In the genomic region with DNA sequence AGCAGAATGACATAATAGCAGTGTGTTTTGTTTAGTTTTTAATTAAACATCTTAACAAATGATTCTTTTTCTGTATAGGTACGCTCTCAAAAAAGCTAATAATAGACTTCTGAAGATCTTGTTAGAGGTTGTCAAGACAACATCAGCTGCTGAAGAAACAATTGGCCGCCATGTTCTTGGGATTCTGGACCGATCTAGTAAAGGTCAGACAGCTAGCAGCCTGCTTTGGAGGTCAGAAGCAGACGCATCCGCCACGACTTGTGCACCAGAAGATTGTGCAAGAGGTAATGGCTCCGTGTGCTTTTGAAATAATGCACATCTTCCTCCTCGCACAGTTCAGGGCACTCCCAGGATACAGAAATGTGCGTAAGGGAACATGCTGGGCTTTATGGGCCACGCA, we compare ENCODE assay signal across 18 mouse cellular contexts.
"Had no signal": no experiment of that assay in that cellular context is flagged by ENCODE, and none has a peak within 500 bp of the region (broad histone marks: within the 10 kb centered on the region; RNA-seq: fewer than 3 reads in every experiment).

No protein-coding gene starts in this region.

- H3K9me3 ChIP-seq: kidney, embryonic 15.5 days; liver, embryonic 13.5 days; midbrain, embryonic 15.5 days; neural tube, embryonic 12.5 days; neural tube, embryonic 15.5 days had no signal

- DNase-seq: kidney, adult 8-10 months; kidney, postnatal 10 days; kidney, postnatal 36 days; layer of hippocampus, postnatal 36 days; liver, embryonic 13.5 days; lung, embryonic 14.5 days; right cerebral cortex, adult 18-20 months; right cerebral cortex, postnatal 14 days; right cerebral cortex, postnatal 4 days; thymus, adult 2 months; thymus, postnatal 14 days had no signal

- H3K9ac ChIP-seq: kidney, embryonic 15.5 days; liver, embryonic 13.5 days; lung, embryonic 14.5 days; midbrain, embryonic 15.5 days; neural tube, embryonic 12.5 days; neural tube, embryonic 15.5 days had no signal

- H3K4me1 ChIP-seq: kidney, embryonic 15.5 days; liver, embryonic 13.5 days; midbrain, embryonic 15.5 days; neural tube, embryonic 12.5 days; neural tube, embryonic 15.5 days had no signal

- H3K4me3 ChIP-seq: kidney, embryonic 15.5 days; left cerebral cortex, adult 2 months; liver, embryonic 13.5 days; midbrain, embryonic 15.5 days; neural tube, embryonic 12.5 days; neural tube, embryonic 15.5 days had no signal

- H3K27ac ChIP-seq: kidney, embryonic 15.5 days; left cerebral cortex, adult 2 months; liver, embryonic 13.5 days; macrophage; midbrain, embryonic 15.5 days; neural tube, embryonic 12.5 days; neural tube, embryonic 15.5 days; stomach, postnatal 0 days had no signal

- H3K27me3 ChIP-seq: kidney, embryonic 15.5 days; liver, embryonic 13.5 days; midbrain, embryonic 15.5 days; neural tube, embryonic 12.5 days; neural tube, embryonic 15.5 days had no signal
